Comparison of ENCODE assay signal across 8 mouse cellular contexts in genomic region chr7:140856785-140857549, GRCm38 (mm10). TPM values are rescaled to one million over a fixed set of nuclear protein-coding genes. Genes with fewer than 3 reads are reported as not detected.
DNase-seq lines count a peak whose midpoint lies in the region; ATAC-seq and TF ChIP-seq lines count a peak whose summit lies in the region.

Gene Ric8a (plus strand): TSS chr7:140856957.

- H3K4me2 ChIP-seq in hindbrain, postnatal 0 days (ENCODE audit: low read depth, low read length) = peak within 1 kb of the TSS; percentile 97

- peaks cover 8% of the 10 kb centered on the region for H3K4me1 ChIP-seq in cortical plate, adult 2 months (ENCODE audit: control insufficient read depth, insufficient read depth, low read length)
- H3K4me1 ChIP-seq in hindbrain, postnatal 0 days (ENCODE audit: insufficient read depth, low read length) = peaks cover 23% of the 10 kb centered on the region

- TF ChIP-seq CTCF in cortical plate, adult 2 months (IDR thresholded peaks at IDR 0.05; ENCODE audit: extremely low read depth, insufficient read depth, low read length) = no peak
- no peak for TF ChIP-seq CTCF in hindbrain, postnatal 0 days (IDR thresholded peaks at IDR 0.05; ENCODE audit: low read depth)

- H3K9ac ChIP-seq in hindbrain, postnatal 0 days (replicated peaks; ENCODE audit: low read length) = peak within 1 kb of the TSS; percentile 80

- peak within 1 kb of the TSS; percentile 87 for H3K4me3 ChIP-seq in cortical plate, adult 2 months (ENCODE audit: insufficient read depth, low read length)
- H3K4me3 ChIP-seq in hindbrain, postnatal 0 days (ENCODE audit: low read length) = peak within 1 kb of the TSS; percentile 88

- peaks cover 52% of the 10 kb centered on the region for H3K36me3 ChIP-seq in hindbrain, postnatal 0 days (ENCODE audit: insufficient read depth, low read length)

- peak; percentile 64; the same call in 1 of the 2 replicates for TF ChIP-seq POLR2A in cortical plate, adult 2 months (IDR thresholded peaks at IDR 0.05; ENCODE audit: extremely low read depth, insufficient read depth, low read length)

- peak; percentile 83 for DNase-seq in adipocyte (ENCODE audit: low spot score)
- DNase-seq in gastrocnemius, adult 8-10 months (ENCODE audit: low spot score in 2 of 2) = peak; percentile 82 to 88
- peak; percentile 86 for DNase-seq in hindbrain, postnatal 0 days (ENCODE audit: low spot score)
- DNase-seq in left cerebral cortex, adult 18-20 months (ENCODE audit: low spot score in 2 of 2) = peak; percentile 87 to 93
- DNase-seq in lung, postnatal 4 days = peak; percentile 93 to 94
- peak; percentile 56 for DNase-seq in retina, postnatal 7 days (ENCODE audit: low read depth, low spot score)
- DNase-seq in urinary bladder, adult 18-20 months (ENCODE audit: low spot score in 2 of 2) = peak; percentile 90 to 93

- H3K27ac ChIP-seq in cortical plate, adult 2 months (ENCODE audit: insufficient read depth, low read length) = peak within 1 kb of the TSS; percentile 88
- H3K27ac ChIP-seq in hindbrain, postnatal 0 days = peak within 1 kb of the TSS; percentile 96

- no peaks in the 10 kb centered on the region for H3K27me3 ChIP-seq in hindbrain, postnatal 0 days (ENCODE audit: insufficient read depth, low read length)

- WGBS in hindbrain, postnatal 0 days = under 1% methylated on average over 50 of the region's 50 CpGs

- H3K9me3 ChIP-seq in hindbrain, postnatal 0 days (ENCODE audit: low read length) = no peaks in the 10 kb centered on the region

- ATAC-seq in hindbrain, postnatal 0 days = peak; percentile 79

RNA-seq across cellular contexts. Expression of gene Ric8a, which starts in this region (rescaled TPM):
- polyA plus RNA-seq in cortical plate, adult 2 months (2012; rRNA removed) = 79.5 and 89.3 TPM in 2 replicates
- 10 to 100 TPM; 11.8 to 13.5 (median 13.1) TPM for total RNA-seq in gastrocnemius, adult 8-10 months (2022)
- 91.8 and 117 TPM in 2 replicates for total RNA-seq in hindbrain, postnatal 0 days (2014; rRNA removed)
- polyA plus RNA-seq in hindbrain, postnatal 0 days (2015; fragmentation: Nextera tagmentation; extraction: Ambion mirVana) = 85.8 and 89.9 TPM in 2 replicates
- total RNA-seq in left cerebral cortex, adult 18-20 months (2021) = 10 to 100 TPM; 70.2 to 75.0 TPM

Comparison
In these comparisons a context has a peak if more than half of its experiments do, and no peak if none do; other contexts are left out.
1. Peak in every context shown above with its lines: DNase-seq, ATAC-seq, H3K4me3 ChIP-seq and H3K27ac ChIP-seq.